Mouse (Mus musculus): Measurements from ENCODE around the gene Pole4.

Pole4 gene

GRCm38 (mm10) chr6:82609339-82609926, 95.7 kb downstream of the Pole4 start:
- no peak for DNase-seq

- DNase-seq = no peak
These were observed 96.4 kb downstream of the Pole4 start for GRCm38 (mm10) chr6:82608756-82609155.

GRCm38 (mm10) chr6:82604791-82605190, 100.4 kb downstream of the Pole4 start:
- no peak for DNase-seq

- DNase-seq = peak; percentile 46
These were observed 101.5 kb downstream of the Pole4 start for GRCm38 (mm10) chr6:82603665-82604064.

- DNase-seq = no peak
These were observed 101.9 kb downstream of the Pole4 start for GRCm38 (mm10) chr6:82603228-82603627.

GRCm38 (mm10) chr6:82595461-82596090, 109.6 kb downstream of the Pole4 start:
- DNase-seq = no peak

GRCm38 (mm10) chr6:82589387-82589786, 115.8 kb downstream of the Pole4 start:
- DNase-seq = no peak

- no peak for DNase-seq
These were observed 119.8 kb downstream of the Pole4 start for GRCm38 (mm10) chr6:82585396-82585795.

- no peak for DNase-seq
These were observed 129.7 kb downstream of the Pole4 start for GRCm38 (mm10) chr6:82575445-82575844.
